Mouse (Mus musculus): Measurements from ENCODE around the gene Aes.

Gene Aes

DNA sequence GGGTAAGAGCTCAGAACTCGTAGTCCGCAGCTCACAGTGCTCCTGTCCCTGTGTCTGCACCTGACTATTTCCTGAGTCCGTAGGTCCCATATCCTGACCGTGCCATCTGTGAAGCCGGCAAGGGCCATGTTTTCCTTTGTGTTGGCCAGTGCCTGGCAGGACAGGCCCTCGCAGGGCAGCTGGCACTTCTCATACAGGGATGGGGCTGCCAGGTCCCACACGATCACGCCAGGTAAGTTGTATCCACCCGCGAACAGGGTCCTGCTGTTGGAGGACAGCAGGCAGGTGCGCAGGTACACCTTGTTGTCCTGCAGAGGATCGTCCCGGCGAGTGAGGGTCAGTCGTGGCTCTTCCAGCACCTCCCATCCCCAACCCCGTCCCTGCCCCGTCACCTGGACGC, 34.6 kb downstream of the Aes start:
- no peak for DNase-seq (ENCODE audit: low read depth in 2 of 2, low spot score in 2 of 2)

DNA sequence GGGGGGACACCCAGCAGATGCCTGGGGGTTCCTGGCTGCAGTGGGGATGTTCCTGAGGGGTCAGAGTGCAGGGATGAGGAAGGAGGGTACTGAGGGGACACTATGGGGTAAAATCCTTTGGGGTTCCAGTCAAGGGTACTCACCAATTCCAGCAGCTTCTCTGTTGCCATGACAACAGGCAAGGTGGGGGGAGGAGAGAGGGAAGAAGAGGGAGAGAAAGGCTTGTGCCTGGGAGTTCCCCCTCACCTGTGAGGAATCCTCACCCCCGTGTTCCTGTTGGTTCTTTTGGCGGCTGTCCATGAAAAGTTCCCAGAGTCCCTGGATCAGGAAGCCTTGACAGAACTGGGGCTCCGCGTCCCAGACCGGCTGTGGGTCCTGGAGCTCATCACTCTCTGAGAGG, 36.3 kb downstream of the Aes start:
- DNase-seq (ENCODE audit: low read depth in 2 of 2, low spot score in 2 of 2): no peak

DNA sequence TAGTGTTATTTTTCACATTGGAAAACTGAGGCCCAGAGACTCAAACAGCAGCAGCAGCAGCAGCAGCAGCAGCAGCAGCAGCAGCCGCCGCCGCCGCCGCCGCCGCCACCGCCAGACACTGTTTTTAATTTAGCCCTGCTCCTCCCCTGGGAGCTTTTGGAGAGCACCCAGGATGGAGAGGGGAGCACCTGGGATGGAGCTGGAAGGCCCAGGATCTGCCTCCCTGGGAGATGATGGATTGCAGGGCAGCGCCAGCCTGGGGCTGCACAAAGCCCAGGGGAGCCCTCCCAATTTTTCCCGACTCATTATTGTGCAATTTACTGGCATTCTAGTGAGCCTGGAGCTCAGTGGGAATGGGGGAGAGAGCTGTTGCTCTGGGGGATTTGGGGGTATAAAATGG, 37.3 kb downstream of the Aes start:
- no peak for DNase-seq (ENCODE audit: low read depth in 2 of 2, low spot score in 2 of 2)

DNA sequence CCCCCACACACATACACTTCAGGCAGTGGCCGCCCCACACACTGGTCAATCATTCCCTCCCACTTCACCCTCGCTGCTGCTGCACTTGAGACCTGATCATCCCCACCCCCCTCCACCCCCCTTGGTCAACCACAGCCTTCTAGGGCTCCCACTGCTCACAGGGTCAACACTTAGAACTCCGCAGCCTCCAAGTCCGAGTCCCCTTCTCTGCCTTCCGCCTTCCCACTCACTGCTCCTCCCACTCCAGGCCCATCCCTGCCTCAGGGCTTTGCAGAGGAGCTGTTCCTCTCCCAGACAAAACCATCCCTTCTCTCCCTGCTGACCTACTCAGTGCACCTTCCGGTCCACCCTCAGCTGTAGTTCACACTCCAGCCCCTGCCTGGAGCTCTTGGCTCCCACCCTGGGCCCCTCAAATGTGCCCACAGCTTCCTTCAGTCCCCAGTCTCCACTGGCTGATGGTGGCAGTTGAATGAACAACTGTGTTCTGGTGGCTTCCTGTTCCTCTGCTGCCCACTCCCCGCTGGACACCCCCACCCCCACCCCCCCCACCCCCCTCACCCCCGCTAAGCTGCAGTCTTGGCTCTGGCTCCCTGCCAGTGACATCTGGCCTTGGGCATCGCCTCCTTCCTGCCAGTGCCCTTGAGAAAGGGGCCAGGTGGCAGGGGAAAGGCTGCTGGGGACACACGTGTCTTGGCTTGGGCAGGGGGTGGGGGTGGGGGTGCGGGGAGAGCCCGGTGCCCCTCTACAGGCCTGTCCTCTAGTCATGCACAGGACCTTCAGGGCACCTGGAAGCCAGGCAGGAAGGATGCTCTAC, 38.1 kb downstream of the Aes start:
- DNase-seq (ENCODE audit: low read depth in 2 of 2, low spot score in 2 of 2): no peak

DNA sequence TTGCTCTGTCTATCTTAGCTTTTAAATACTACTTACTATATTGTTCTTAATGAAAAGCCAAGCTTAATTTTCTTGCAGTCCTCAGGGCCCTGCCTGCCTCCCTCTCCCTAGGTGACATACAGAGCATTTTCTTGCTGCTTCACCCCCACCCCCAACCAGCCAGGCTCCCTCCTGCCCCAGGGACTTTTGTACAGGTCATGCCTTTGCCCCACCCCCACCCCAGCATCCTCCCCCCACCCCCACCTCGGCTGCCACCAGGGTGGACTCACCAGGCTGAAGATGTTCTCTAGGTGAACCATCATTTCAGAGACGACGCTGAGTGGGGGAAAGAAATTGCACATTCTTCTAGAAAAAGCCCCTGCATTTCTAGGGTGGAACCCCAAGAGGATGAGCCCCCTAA, 39.1 kb downstream of the Aes start:
- no peak for DNase-seq (ENCODE audit: low read depth in 2 of 2, low spot score in 2 of 2)

DNA sequence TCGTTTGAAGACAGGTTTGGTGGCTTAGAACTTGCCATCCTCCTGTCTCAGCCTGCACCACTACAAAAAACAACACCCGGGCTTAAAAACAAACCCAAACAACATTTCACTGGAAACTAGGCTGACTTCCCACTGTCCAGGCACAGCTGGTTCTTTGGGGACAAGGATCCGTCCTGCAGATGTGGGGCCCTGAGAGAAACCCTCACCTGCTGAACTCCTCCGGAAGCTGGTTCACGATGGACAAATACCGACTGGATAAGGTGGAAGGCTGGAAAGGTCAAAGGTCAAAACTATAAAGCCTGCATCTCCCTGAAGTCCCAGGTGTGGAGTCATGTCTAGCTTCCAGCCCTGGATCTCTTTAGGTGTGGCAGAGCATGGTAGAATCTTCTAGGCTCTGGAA, 39.6 kb downstream of the Aes start:
- DNase-seq (ENCODE audit: low read depth in 2 of 2, low spot score in 2 of 2): no peak

DNA sequence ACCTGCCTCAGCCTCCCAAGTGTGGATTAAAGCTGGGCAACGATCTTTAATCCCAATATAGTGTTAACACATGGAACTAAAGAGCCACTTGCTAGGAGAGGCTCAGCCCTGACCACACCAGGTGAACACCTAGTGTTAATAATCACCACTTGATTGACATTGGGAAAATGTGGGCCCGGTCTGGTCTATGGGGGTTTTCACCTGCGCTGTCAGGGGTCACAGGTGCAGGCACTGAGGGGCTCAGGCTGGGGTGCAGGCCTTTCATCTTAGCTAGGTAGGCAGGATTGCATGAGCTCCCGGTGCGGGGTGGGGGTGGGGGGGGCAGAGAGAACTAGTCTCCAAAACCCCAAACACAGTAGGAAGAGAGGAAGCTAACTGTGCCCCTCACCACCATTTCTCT, 40.3 kb downstream of the Aes start:
- DNase-seq (ENCODE audit: low read depth in 2 of 2, low spot score in 2 of 2): no peak

DNA sequence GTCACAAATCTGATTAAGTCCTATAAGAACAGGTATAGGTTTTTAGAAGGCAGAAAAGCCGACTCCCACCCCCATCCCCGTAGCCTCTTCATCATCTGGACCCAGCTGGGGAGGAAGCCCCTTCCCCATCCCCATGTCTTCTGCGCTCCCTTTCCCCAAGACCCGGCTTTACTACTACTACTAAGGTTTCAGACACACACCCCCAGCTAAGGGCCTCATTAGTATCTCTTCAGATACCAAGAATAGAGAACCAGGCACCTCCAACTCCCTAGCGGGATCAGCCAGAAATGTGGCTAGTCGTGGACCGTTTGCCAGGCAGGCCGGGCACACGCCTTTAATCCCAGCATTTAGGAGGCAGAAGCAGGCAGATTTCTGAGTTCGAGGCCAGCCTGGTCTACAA, 40.8 kb downstream of the Aes start:
- no peak for DNase-seq (ENCODE audit: low read depth in 2 of 2, low spot score in 2 of 2)

DNA sequence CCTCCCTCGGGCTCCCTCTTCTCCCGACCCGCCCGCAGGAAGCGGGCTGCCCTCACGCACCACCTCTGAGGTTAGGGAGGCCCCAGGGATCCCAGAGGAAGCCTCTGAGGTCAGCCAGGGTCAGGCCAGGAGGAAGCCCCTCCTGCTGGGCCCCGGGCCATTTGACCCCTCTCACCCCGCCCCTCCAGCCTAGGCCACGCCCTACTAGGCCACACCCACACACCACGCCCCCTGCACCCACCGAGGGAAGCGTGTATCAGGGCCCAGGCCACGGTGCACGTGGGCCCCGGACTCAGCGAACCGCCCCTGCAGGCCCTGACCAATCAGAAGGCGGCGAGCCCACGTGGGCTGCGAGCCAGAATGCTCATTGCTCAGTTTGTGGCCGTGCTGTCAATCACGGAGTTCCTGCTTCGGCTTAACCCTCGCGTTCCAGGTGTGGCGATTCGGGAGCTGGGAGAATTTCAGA, 41.5 kb downstream of the Aes start, which contains the start of gene Tle6:
Tle6 (minus strand) TSS at position 336 of the 466 bp plus-strand sequence.
- DNase-seq (ENCODE audit: low read depth in 2 of 2, low spot score in 2 of 2): peak; percentile 56 to 60

DNA sequence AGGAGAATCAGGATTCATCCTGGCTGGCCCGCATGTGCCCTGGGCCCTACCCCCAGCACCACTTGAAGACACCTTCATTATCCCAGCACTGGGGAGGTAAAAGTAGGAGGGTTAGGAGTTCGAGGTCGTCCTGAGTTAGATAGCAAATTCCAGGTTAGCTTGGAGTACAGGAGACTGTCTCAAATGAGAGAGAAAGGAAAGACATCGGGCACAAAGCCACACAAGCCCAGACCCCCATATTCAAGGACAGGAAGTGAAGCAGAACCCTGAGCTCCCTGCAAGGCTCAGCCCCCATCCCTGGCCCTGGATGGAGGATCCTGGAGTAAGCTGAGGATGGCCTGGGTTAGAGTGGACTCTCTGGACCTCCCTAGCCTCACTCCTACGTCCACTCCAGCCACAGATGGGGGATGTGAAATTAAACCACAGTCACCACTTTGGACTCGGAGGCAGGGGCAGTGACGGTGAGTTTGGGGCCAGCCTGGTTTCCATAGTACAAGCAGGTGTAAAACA, 42.2 kb downstream of the Aes start:
- DNase-seq (ENCODE audit: low read depth in 2 of 2, low spot score in 2 of 2): no peak

DNA sequence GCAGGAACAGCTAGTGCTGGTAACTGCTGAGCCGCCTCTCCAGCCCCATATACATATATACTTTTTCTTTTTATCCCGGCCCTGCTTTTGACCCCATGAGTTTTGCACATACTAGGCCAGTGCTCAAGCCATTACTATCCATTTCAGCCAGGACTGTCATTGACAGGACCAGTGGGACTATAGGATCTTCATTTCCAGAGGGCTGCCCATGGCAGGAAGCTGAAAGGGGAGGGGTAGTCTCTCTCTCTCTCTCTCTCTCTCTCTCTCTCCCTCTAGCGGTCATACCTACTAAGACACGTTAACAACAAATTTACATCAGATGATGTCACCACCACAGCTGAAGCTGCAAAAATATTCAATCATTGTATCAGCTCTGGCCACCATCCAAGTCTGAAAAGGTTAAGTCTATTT, 43.5 kb downstream of the Aes start:
- peak in 1 of 2 experiments; percentile 59 for DNase-seq (ENCODE audit: low read depth in 2 of 2, low spot score in 2 of 2)

DNA sequence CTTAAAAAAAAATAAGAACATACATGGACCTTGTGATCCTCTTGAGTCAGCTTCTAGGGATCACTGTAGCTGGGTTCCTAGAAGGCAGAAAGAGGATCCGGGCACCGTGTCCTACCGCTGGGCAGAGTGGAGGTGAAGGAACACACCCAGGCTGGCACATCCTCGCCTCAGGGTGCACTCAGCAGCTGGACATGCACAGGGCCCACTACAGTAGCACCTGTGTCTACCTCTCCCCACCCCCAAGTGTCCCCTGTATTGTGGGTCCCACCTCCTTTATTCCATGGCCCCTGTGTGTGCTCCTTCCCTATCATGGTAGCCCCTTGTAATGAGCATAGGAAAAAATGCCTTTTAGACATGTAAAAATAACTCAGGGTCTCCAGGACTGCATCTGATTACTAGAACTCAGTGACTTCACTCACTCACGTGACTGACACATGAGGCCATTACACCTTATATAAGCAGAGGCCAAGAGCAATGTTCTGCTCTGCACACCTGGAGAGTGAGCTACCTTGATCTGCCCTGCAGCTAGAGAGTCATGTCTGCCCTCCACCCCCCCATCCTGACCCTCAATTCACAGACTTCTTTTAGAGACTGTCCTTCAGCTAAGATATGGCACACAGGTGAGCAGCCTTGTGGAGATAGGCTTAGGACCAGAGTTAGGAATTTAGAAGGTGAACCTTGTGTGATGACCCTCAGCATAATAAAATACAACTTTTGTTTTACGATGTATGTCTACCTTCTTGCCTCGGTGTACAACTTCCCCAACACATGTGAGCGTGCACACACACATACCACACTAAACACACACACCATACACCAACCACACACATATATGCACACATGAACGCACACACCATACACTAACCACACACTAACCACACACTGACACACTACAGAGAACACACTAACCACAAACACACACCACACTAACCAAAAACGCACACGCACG, 45.0 kb downstream of the Aes start:
- no peak for DNase-seq (ENCODE audit: low read depth in 2 of 2, low spot score in 2 of 2)

DNA sequence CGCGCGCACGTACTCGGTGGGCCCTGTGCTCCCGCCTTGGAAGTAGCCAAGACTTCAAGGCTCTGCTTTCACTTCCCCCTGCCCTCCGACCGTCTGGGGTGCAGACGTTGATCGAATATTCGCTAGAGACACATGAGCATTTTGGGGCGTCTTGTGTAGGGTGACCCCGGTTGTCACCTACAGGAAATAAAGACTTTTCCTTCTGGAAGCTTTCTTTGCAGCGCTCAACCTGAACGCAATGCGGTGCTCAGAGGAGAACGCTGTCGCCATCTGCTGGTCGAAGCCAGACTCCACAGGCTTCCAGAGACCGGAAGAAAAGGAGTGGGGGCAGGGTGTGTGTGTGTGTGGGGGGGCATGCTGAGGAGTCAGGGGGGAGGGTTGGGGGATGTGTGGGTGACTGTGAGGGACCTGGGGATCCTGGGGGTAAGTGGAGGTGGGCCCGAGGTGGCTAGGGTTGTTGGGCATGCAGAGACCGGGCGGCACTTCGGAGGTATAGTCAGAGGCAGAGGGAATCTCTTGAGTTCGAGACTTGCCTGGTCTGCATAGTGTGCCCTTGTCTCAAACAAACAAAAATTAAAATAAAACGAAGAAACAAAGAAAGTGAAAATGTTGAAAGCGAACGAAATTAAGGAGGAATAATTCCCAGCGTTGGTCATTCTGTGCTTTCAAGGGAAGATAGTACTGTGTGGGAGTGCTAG, 45.8 kb downstream of the Aes start:
- DNase-seq (ENCODE audit: low read depth in 2 of 2, low spot score in 2 of 2): peak; percentile 71 to 80

DNA sequence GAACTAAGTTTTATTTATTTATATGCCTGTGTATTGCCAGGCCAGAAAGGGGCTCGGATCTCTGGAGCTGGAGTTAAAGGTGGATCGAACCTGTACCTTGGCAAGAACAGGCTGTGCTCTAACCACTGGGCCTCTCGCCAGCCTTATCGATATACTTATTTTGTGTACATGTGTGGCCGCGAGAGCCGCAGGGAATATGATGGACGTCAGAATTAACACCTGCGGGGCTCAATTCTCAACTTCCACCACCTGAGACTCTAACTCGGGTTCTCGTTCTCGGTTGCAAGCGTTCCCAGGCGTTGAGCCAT, 46.3 kb downstream of the Aes start:
- no peak for DNase-seq (ENCODE audit: low read depth in 2 of 2, low spot score in 2 of 2)

DNA sequence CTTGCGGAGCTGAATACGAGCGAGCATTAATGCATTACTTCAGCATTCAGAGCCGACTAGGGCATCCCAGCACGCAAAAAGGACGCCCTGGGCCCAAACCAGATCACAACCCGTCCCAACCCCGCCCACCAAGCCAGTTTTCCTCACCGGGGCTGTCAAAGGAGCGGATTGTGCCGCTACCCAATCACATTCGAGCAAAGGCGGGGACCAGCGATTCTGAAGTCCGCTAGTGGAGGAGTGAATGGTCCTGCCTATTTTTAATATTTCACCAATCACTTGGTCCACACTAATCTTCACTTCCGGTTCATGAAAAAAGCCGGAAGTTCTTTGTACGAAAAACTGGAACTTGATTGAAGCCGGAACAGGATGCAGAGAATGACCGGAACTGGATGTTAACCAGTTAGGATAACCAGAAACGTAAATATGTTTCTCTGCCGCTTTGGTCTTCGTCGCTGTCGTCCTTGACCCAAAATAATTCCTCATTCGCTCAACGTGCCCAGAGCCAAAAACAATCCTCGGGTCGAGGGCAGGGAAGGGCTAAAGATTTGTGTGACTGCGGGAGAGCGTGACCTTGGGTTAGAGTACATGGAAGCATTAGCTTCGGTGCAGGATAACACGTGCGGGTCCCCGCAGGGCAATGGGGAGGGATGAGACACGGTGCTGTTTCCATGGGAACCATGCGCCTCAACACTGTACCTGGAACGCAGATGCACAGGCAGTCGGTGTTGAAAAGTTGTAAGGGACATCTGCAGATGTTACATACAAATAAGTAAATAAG, 46.9 kb downstream of the Aes start, which contains the start of gene BC025920:
BC025920 (plus strand) TSS at position 297 of the 778 bp plus-strand sequence.
- peak; percentile 69 to 70 for DNase-seq (ENCODE audit: low read depth in 2 of 2, low spot score in 2 of 2)

DNA sequence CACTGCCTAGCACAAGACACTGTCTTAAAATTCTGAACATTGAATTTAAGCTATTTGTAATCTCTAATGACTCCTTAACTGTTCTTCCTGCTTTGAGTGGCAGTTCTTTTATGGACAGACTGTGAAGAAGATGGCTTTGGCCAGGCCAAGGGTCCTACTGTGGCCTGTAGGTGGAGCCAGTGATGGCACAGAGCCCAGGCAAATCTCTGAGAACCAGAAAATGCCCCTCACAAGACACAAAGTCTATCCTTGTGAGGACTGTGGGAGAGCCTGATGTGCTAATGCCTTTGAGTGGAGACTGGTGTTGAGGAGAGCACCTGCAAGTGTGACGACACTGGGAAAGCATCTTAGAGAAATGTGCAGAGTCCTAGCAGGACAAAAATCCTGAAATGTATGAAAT, 49.0 kb downstream of the Aes start:
- DNase-seq (ENCODE audit: low read depth in 2 of 2, low spot score in 2 of 2): no peak

DNA sequence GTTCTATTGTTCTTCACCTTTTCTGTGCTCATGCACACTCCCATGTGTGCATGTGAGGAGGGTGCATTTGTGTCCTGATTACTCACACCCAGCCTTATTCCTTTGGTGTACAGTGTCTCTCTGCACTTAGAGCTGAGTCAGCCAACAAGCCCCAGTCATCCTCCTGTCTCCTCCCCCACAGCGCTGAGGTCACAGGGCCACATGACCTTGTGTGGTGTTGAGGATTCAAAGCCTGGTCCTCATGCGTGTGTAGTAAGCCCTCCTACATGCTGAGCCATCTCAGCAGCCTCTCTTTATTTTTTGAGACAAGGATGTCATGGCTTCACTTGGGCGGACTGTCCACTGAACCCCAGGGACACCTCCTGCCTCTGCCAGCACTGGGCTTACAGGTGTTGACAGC, 53.5 kb downstream of the Aes start:
- DNase-seq (ENCODE audit: low read depth in 2 of 2, low spot score in 2 of 2): no peak

DNA sequence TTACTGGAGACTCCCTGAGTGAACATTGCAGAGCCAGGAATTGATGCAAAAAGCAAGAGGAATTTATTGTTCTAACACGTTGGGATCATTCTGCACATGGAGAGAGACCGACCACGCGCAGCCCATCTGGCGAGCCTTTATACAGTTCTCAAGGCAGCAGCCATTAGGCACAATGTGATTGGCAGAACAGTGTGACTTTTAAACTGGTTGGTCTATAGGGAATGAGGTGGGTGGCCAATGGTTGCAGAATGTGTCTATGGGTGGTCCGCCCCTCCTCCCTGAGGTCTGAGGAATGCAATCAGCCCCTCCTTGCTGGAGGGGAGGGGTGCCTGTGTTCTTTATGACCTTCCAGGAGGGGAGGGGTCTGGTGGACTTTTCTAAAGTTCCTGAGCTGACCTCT, 56.2 kb downstream of the Aes start:
- no peak for DNase-seq (ENCODE audit: low read depth in 2 of 2, low spot score in 2 of 2)

All from CD8-positive naive resting alpha-beta T cell, adult 2 months (primary cell).